Mouse (Mus musculus) embryonic facial prominence, embryonic 12.5 days (tissue): ENCODE data around the gene Gdpd5. TPM values are rescaled to one million over a fixed set of nuclear protein-coding genes. Genes with fewer than 3 reads are reported as not detected.

ENCODE experiments used
- ATAC-seq: fragments of 200-750 bp; cut with Nextera tagmentation; 2 replicates; pipeline ENCODE4 v1.8.0; 2017; ENCODE audit not compliant: insufficient number of reproducible peaks, insufficient read depth, low FRiP score, low TSS enrichment
- H3K27ac ChIP-seq: fragments of 300-500 bp; sonication (generic); 2 replicates; pipeline ENCODE4 v1.5.1; 2016; ENCODE audit warnings: mild to moderate bottlenecking
- H3K27me3 ChIP-seq: fragments of 300-500 bp; sonication (generic); 2 replicates; pipeline ENCODE4 v1.6.1; 2016; ENCODE audit warnings: mild to moderate bottlenecking, moderate library complexity
- H3K36me3 ChIP-seq: fragments of 300-500 bp; sonication (generic); 2 replicates; pipeline ENCODE4 v1.6.1; 2016; ENCODE audit warnings: mild to moderate bottlenecking
- H3K4me1 ChIP-seq: fragments of 300-500 bp; sonication (generic); 2 replicates; pipeline ENCODE4 v1.6.1; 2016
- H3K4me2 ChIP-seq: fragments of 300-500 bp; sonication (generic); replicated peaks from 2 replicates; pipeline ENCODE4 v1.6.1; 2016; ENCODE audit warnings: mild to moderate bottlenecking, moderate library complexity
- H3K4me3 ChIP-seq: fragments of 300-500 bp; sonication (generic); 2 replicates; pipeline ENCODE4 v1.5.1; 2016; ENCODE audit warnings: mild to moderate bottlenecking
- H3K9ac ChIP-seq: fragments of 300-500 bp; sonication (generic); 2 replicates; pipeline ENCODE4 v1.6.1; 2016; ENCODE audit warnings: mild to moderate bottlenecking, moderate library complexity
- H3K9me3 ChIP-seq: fragments of 300-500 bp; sonication (generic); 2 replicates; pipeline ENCODE4 v1.6.1; 2016; ENCODE audit warnings: mild to moderate bottlenecking, moderate library complexity
- WGBS: fragments of 180-500 bp; shearing (Covaris S2); methylation state at CpG from one replicate; pipeline ENCODE4 v1.1.7; 2016; 5-methylcytosine and 5-hydroxymethylcytosine counted together
- polyA plus RNA-seq: library from polyadenylated mRNA; unstranded; fragments of >200 nt; fragmentation: Nextera tagmentation; extraction: Ambion mirVana; gene quantifications from 2 replicates; pipeline ENCODE4 v1.2.1, GENCODE M21; 2016

Gene Gdpd5
- 20.3 and 23.4 TPM in 2 replicates for polyA plus RNA-seq

GRCm38 (mm10) chr7:99381214-99382087, at the start of gene Gdpd5:
Gene Gdpd5, plus strand, starts transcription at chr7:99381414.
- peak within 1 kb of the TSS; percentile 95 for H3K27ac ChIP-seq
- H3K4me3 ChIP-seq: peak within 1 kb of the TSS; percentile 52
- peaks cover 34% of the 10 kb centered on the region for H3K4me1 ChIP-seq
- H3K9ac ChIP-seq: peak within 1 kb of the TSS; percentile 74
- peak within 1 kb of the TSS; percentile 96 for H3K4me2 ChIP-seq
- peak; percentile 97 for ATAC-seq
- no peaks in the 10 kb centered on the region for H3K36me3 ChIP-seq
- no peaks in the 10 kb centered on the region for H3K9me3 ChIP-seq
- H3K27me3 ChIP-seq: no peaks in the 10 kb centered on the region
- WGBS: under 1% methylated on average over 73 of the region's 73 CpGs

DNA sequence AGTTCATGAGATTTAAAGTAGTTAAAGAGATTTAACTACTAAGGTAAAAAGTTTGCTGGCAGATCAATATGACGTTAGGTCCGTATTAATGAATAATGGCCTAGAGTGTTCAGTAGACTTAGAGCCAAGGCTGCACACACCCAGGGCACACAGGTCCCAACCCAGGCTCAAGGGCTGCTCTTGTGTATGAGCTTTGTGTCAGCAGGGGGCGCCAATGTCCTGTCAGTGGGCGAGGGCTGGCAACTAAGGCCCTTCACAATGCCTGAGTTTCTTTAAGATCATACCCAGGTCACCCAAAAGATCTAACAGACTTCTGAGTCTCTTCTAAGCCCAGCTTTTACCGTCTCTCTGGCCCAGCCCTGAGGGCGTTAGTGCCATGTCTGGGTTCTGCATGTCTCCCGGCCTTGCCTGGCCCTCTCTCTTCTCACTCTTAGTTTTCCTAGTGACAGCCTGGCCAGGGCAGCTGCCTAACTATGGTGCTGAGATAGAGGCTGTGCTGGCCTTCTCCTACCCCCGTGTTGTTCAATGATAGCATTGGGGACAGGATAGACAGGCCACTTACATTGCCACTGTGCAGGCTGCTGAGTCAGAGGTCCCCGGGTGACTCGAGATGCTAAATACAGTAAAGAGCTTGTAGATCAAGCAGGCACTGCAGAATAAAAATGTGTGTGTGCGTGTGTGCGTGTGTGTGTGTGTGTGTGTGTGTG, 48.3 kb upstream of the Gdpd5 start:
- Histone ChIP-seq H3K9ac (no peak overlapping the region; the same call in 1 of the 2 replicates), H3K27me3 (no peaks in the 10 kb centered on the region), H3K9me3 (no peaks in the 10 kb centered on the region), H3K4me3 (no peak overlapping the region), H3K4me2 (no peak overlapping the region), H3K4me1 (0 out of 2 replicates have a peak, but pooled peaks cover 5% of the 10 kb centered on the region), H3K36me3 (no peaks in the 10 kb centered on the region), H3K27ac (no peak overlapping the region)
- ATAC-seq: peak; percentile 70; the same call in 1 of the 2 replicates
- 43% methylated on average over 12 of the region's 12 CpGs for WGBS

DNA sequence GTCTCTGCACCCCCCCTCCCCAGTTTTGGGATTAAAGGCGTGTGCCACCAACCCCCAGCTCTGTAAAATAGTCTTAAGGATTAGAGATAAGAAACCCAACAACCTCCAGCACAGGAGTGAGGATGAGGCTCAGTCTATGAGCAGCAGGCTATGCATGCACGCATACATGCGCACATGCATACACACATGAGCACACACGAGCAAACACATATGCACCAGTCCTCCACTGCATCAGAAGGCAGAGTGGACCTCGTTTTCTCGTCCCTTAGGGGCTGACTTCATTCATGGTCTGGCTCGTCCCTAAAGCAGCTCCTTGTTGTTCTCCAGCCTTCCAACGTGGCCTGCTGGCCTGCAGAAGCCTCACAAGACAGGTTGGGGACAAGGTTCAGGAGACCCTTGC, 40.5 kb upstream of the Gdpd5 start:
- Histone ChIP-seq H3K9ac (no peak overlapping the region), H3K27me3 (no peaks in the 10 kb centered on the region), H3K36me3 (peaks cover 32% of the 10 kb centered on the region), H3K4me1 (no peaks in the 10 kb centered on the region), H3K4me3 (no peak overlapping the region), H3K9me3 (no peaks in the 10 kb centered on the region), H3K4me2 (no peak overlapping the region), H3K27ac (no peak overlapping the region)
- WGBS: 79% methylated on average over 8 of the region's 8 CpGs
- ATAC-seq: no peak

DNA sequence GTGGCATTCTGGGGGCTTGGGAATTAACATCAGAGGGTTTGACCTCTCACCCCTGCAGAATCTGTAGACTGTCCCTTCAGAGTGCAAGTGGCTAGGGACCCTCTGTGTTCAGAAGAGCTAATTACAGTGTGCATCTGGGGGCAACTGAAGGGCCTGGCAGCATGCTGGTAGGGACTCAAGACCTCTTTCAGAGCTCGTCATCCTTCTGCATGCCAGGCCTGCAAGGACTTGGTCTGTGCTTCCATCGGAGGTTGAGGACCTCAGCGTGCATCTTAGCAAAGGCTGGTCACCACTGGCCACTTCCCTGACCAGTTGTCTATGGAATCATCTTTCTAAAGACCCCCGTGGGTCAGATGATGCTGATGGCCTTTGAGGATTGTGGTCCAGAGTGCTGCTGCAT, 37.6 kb upstream of the Gdpd5 start:
- Histone ChIP-seq H3K4me2 (no peak overlapping the region), H3K9ac (0 out of 2 replicates have a peak overlapping the region, but pooled peaks have one; percentile 8), H3K4me3 (no peak overlapping the region), H3K36me3 (peaks cover 61% of the 10 kb centered on the region), H3K9me3 (no peaks in the 10 kb centered on the region), H3K27me3 (no peaks in the 10 kb centered on the region), H3K27ac (no peak overlapping the region), H3K4me1 (peaks cover under 1% of the 10 kb centered on the region)
- ATAC-seq: no peak
- 81% methylated on average over 4 of the region's 4 CpGs for WGBS

DNA sequence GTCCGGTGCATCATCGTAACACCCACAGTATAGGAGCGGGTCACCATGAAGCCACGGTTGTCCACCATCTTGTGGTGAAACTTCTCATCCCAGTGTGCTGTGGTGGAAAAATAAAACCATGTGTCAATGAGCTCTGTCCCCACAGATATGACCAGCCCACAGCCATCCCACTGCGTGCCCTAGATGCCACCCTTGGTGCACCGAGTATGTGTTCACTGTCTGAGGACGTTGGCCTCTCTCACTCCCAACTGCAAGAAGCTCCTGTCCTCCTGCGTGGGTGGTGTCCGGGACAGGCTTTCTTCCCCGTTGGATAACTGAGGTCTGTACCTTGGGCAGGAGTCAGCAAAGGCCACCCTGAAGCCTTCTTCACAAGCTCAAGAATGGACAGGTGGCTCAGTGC, 33.9 kb upstream of the Gdpd5 start:
- H3K27me3 ChIP-seq: no peaks in the 10 kb centered on the region
- no peak overlapping the region for H3K4me2 ChIP-seq
- H3K9me3 ChIP-seq: no peaks in the 10 kb centered on the region
- H3K9ac ChIP-seq: no peak overlapping the region
- 94% methylated on average over 10 of the region's 10 CpGs for WGBS
- H3K27ac ChIP-seq: no peak overlapping the region
- peaks cover 72% of the 10 kb centered on the region for H3K36me3 ChIP-seq
- H3K4me1 ChIP-seq: peaks cover 25% of the 10 kb centered on the region
- no peak for ATAC-seq
- H3K4me3 ChIP-seq: no peak overlapping the region

GRCm38 (mm10) chr7:99348883-99349282, 32.3 kb upstream of the Gdpd5 start:
- no peak overlapping the region for H3K9ac ChIP-seq
- H3K27me3 ChIP-seq: no peaks in the 10 kb centered on the region
- peaks cover 33% of the 10 kb centered on the region for H3K4me1 ChIP-seq
- no peak overlapping the region for H3K4me3 ChIP-seq
- H3K9me3 ChIP-seq: no peaks in the 10 kb centered on the region
- WGBS: 96% methylated on average over 26 of the region's 26 CpGs
- no peak for ATAC-seq
- peaks cover 64% of the 10 kb centered on the region for H3K36me3 ChIP-seq
- H3K4me2 ChIP-seq: no peak overlapping the region
- no peak overlapping the region for H3K27ac ChIP-seq

- Histone ChIP-seq H3K27ac (peak overlapping the region; percentile 99; the same call in 1 of the 2 replicates), H3K36me3 (peaks cover 53% of the 10 kb centered on the region), H3K4me2 (peak overlapping the region; percentile 86), H3K9ac (peak overlapping the region; percentile 98), H3K27me3 (no peaks in the 10 kb centered on the region), H3K4me3 (peak overlapping the region; percentile 80), H3K4me1 (peaks cover 43% of the 10 kb centered on the region), H3K9me3 (no peaks in the 10 kb centered on the region)
- ATAC-seq: no peak
- WGBS: 64% methylated on average over 9 of the region's 9 CpGs
These were observed 31.2 kb upstream of the Gdpd5 start for GRCm38 (mm10) chr7:99349782-99350720.

- ATAC-seq: no peak
- Histone ChIP-seq H3K36me3 (peaks cover 43% of the 10 kb centered on the region), H3K9ac (peak overlapping the region; percentile 98), H3K27ac (peak overlapping the region; percentile 99), H3K4me1 (peaks cover 52% of the 10 kb centered on the region), H3K27me3 (no peaks in the 10 kb centered on the region), H3K9me3 (no peaks in the 10 kb centered on the region), H3K4me2 (peak overlapping the region; percentile 86), H3K4me3 (peak overlapping the region; percentile 80)
- WGBS: under 1% methylated on average over 12 of the region's 12 CpGs
These were observed 30.0 kb upstream of the Gdpd5 start for GRCm38 (mm10) chr7:99351104-99351801.

GRCm38 (mm10) chr7:99351802-99352517, 29.3 kb upstream of the Gdpd5 start:
- Histone ChIP-seq H3K4me1 (peaks cover 60% of the 10 kb centered on the region), H3K9ac (peak overlapping the region; percentile 98)
- WGBS: under 1% methylated on average over 18 of the region's 18 CpGs

More at GRCm38 (mm10) chr7:99351802-99352517, 29.3 kb upstream of the Gdpd5 start:
- Histone ChIP-seq H3K9me3 (no peaks in the 10 kb centered on the region), H3K27me3 (no peaks in the 10 kb centered on the region), H3K36me3 (peaks cover 36% of the 10 kb centered on the region), H3K27ac (peak overlapping the region; percentile 99), H3K4me3 (peak overlapping the region; percentile 80), H3K4me2 (peak overlapping the region; percentile 86)
- ATAC-seq: no peak
